Mouse (Mus musculus): Measurements from ENCODE around the gene Nrarp.

DNA sequence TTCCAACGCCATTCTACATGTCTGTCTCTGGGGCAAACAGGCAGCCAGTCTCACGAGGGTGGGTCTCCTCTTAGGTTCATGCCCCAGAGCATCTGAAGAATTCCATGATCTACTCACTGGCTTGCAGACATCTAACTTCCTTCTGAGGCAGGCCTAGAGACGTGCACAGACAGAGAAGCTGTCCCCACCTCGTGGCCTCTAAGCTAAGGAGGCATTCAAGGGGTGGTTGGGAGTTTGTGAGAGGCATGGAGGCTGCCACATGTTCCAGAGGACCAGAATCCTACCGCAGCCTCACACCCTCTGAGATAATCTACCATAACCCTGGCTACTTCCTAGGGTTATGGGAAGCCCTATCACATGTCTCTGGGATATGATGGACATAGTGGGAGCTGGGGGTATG, 13.4 kb downstream of the Nrarp start:
- TF ChIP-seq CTCF (IDR thresholded peaks at IDR 0.05; ENCODE audit: control insufficient read depth, insufficient read depth, low read length) (no peak), POLR2A (IDR thresholded peaks at IDR 0.05; ENCODE audit: borderline replicate concordance, control insufficient read depth, low read depth, low read length) (no peak)

All from bone marrow, adult 2 months (tissue).